Mouse (Mus musculus) stomach, postnatal 0 days (tissue): ENCODE data around the gene Stk11ip.

Experiments
- CTCF ChIP-seq: IDR thresholded peaks from 2 replicates; pipeline ENCODE4 v1.5.1; 2016; ENCODE audit warnings: antibody characterized with exemption, low read depth, mild to moderate bottlenecking, moderate library complexity
- EP300 ChIP-seq: optimal IDR thresholded peaks from 2 replicates; pipeline ENCODE3; 2016; ENCODE audit warnings: antibody characterized with exemption

DNA sequence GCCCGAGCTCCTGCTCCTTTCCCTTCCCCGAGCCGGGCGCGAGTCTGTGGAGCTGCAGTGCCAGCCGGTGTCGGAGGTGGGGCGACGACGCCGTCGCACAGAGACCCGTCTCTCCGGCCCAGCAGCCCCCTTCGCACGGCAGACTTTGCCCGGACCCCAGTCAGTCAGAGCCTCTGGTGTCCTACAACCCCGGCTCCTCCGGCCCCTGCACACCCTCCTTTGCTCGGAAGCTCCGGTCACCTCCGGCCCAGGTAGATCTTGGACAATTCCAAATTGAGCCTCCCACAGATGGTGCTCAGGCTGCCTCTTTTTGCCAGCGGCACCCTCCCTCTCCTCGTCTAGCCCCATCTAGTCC is 41.7 kb upstream of the Stk11ip start:
- TF ChIP-seq CTCF (no peak), EP300 (no peak)
